Mouse (Mus musculus) adrenal gland, postnatal 4 days (tissue): Measurements from ENCODE around the gene Gm10142. TPM values are rescaled to one million over a fixed set of nuclear protein-coding genes. Genes with fewer than 3 reads are reported as not detected.
"Not testable (repeated sequence)": the region's sequence is repeated elsewhere in the genome, so short reads cannot be mapped to it uniquely, and the experiment has no call there.

Experiments
- DNase-seq, 2 experiments: peaks; one replicate each; pipeline ENCODE4 v3.0.0; 2021 to 2022; ENCODE audit warnings: low spot score in 2 of 2, mixed read lengths in 2 of 2
- total RNA-seq, 2 experiments: library from RNA; stranded (reverse); gene quantifications; 2 replicates each; pipeline ENCODE4 v1.2.3; 2021

Gene Gm10142
- total RNA-seq, 2 experiments from 2014 or later = not detected

GRCm38 (mm10) chr10:77735928-77736327, 20.3 kb downstream of the Gm10142 start:
- no peak for DNase-seq

GRCm38 (mm10) chr10:77738929-77739328, 23.3 kb downstream of the Gm10142 start:
- DNase-seq = no peak

DNA sequence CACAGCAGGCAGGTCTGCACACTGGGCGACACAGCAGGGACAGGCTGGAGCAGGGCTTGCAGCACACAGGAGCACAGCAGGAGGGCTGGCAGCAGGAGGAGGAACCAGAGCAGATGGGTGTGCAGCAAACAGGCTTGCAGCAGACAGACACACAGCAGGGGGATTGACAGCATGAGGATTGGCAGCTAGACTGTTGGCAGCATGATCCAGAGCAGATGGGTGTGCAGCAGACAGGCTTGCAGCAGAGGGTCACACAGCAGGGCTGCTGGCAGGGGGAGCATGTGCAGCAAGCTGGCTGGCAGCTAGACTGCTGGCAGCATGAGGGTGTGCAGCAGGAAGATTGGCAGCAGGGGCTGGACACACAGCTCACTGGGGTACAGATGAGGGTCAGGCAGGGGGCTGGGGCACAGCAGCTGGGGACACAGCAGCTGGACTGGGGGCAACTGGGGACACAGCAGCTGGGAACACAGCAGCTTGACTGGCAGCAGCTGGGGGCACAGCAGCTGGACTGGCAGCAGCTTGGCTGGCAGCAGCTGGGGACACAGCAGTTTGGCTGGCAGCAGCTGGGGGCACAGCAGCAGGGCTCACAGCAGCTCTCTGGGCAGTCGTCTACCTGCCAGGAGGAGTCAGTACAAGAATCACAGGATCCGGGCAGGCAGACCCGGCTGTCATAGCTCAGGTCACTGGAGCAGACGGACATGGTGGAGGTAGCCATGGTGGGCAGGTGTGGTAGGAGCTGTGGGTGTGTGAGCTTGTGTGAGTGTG, 26.5 kb downstream of the Gm10142 start, which contains the start of gene Gm18596:
Gene Gm18596, minus strand, starts transcription at position 715 of the 765 bp plus-strand sequence.
- DNase-seq = not testable (repeated sequence)

GRCm38 (mm10) chr10:77750686-77751085, 35.1 kb downstream of the Gm10142 start:
- DNase-seq = not testable (repeated sequence)

- DNase-seq = not testable (repeated sequence)
These were observed 35.6 kb downstream of the Gm10142 start, which contains the start of gene Gm9736 for GRCm38 (mm10) chr10:77751254-77751653. Gene Gm9736 (minus strand): TSS chr10:77751354.

- not testable (repeated sequence) for DNase-seq
These were observed 36.7 kb downstream of the Gm10142 start for GRCm38 (mm10) chr10:77752312-77752711.

DNA sequence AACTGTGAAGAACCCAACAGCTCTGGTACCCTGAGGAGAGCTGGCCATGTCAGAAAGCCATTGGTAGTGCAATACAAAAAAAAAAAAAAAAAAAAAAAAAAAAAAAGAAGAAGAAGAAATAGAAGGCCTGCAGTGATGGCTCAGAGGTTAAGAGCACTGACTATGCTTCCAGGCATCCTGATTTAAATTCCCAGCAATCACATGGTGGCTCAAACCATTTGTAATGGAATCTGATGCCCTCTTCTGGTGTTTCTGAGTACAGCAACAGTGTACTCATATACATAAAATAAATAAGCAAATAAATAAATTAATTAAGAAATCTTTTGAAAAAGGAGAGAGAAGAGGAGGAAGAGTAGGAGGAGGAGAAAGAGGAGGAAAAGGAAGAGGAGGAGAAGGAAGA, 37.8 kb downstream of the Gm10142 start:
- no peak for DNase-seq

DNA sequence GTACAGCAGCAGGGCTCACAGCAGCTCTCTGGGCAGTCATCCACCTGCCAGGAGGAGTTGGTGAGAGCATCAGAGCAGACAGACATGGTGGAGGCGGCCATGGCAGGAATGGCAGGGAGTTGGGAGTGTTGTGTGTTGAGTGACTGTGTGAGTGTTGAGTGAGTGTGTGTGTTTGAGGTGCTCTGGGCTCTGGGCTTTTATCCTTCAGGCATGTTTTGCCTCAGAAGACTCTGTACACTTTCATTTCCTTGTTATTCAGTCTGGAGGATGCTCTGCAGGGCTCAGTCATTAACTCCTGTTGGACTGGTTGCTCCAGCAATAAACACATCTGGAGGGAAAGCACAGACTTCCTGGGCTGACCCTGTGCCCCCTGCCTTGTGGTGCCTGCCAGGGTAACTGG, 44.0 kb downstream of the Gm10142 start, which contains the start of gene Gm3233:
Gene Gm3233, minus strand, starts transcription at position 101 of the 400 bp plus-strand sequence.
- DNase-seq = not testable (repeated sequence)

Other genes with a start within 250 kb of the Gm10142 start
- 10 to 100 TPM; 23.8 to 26.0 TPM for gene Fam207a, start 200.0 kb upstream of the Gm10142 start, total RNA-seq
- 1 to 10 TPM; 5.3 to 8.5 TPM for gene Itgb2, start 185.6 kb upstream of the Gm10142 start, total RNA-seq
- 100 to 1,000 TPM; 176 to 186 TPM for gene Pttg1ip, start 134.1 kb upstream of the Gm10142 start, total RNA-seq
- 100 to 1,000 TPM; 181 to 183 TPM for gene Sumo3, start 109.7 kb upstream of the Gm10142 start, total RNA-seq
- gene Gm49325, start 109.6 kb upstream of the Gm10142 start, total RNA-seq = 10 to 100 TPM; 18.1 to 27.7 TPM
- 10 to 100 TPM; 42.2 to 44.3 TPM for gene Ube2g2, start 93.5 kb upstream of the Gm10142 start, total RNA-seq
- gene Tspear, start 29.2 kb upstream of the Gm10142 start, total RNA-seq = 1 to 10 TPM in 1 of 2 experiments, under 1 TPM in 1; 0.45 to 1.0 TPM
- not detected for gene Gm19402, start 25.1 kb upstream of the Gm10142 start, total RNA-seq
- gene Gm9508, start 18.6 kb upstream of the Gm10142 start, total RNA-seq = not detected
- gene Gm10272, start 9.2 kb upstream of the Gm10142 start, total RNA-seq = not detected
- gene Gm10024, start 4.3 kb upstream of the Gm10142 start, total RNA-seq = not detected
- not detected for gene Krtap12-1, start 4.8 kb downstream of the Gm10142 start, total RNA-seq
- not detected for gene Gm10100, start 10.7 kb downstream of the Gm10142 start, total RNA-seq
- gene Gm18596, start 26.8 kb downstream of the Gm10142 start, total RNA-seq = not detected
- not detected for gene Gm9736, start 35.5 kb downstream of the Gm10142 start, total RNA-seq
- not detected for gene Gm3233, start 43.9 kb downstream of the Gm10142 start, total RNA-seq
- gene Gm3238, start 55.5 kb downstream of the Gm10142 start, total RNA-seq = not detected
- gene Gm7138, start 61.1 kb downstream of the Gm10142 start, total RNA-seq = not detected
- gene Gm3250, start 66.7 kb downstream of the Gm10142 start, total RNA-seq = not detected
- not detected for gene Gm7137, start 72.4 kb downstream of the Gm10142 start, total RNA-seq
- not detected for gene Gm9639, start 79.3 kb downstream of the Gm10142 start, total RNA-seq
- gene Gm19668, start 83.3 kb downstream of the Gm10142 start, total RNA-seq = not detected
- not detected for gene Gm9507, start 96.0 kb downstream of the Gm10142 start, total RNA-seq
- gene Gm2696, start 98.9 kb downstream of the Gm10142 start, total RNA-seq = not detected
- gene Krtap10-4, start 111.3 kb downstream of the Gm10142 start, total RNA-seq = not detected
- not detected for gene Krtap10-10, start 120.1 kb downstream of the Gm10142 start, total RNA-seq
- not detected for gene Gm36176, start 131.0 kb downstream of the Gm10142 start, total RNA-seq
- not detected for gene Gm10318, start 137.1 kb downstream of the Gm10142 start, total RNA-seq
- gene Gm3285, start 146.2 kb downstream of the Gm10142 start, total RNA-seq = not detected
- gene Lrrc3, start 186.7 kb downstream of the Gm10142 start, total RNA-seq = 10 to 100 TPM in 1 of 2 experiments, 1 to 10 TPM in 1; 9.8 to 14.6 TPM